Mouse (Mus musculus): Measurements from ENCODE around the gene Olfr644.

DNA sequence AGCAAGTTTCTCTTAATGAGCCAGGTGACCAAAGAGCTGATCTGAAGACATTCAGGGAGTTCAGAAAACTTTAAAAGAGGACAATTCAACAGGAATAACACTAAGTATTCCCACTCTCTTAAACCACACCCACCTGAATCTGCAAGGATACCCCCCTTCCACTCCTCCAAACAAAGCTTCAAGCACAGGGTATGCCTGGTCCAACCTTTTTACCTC is 33.0 kb upstream of the Olfr644 start, which contains the start of gene Olfr646:
- TF ChIP-seq POLR2A (IDR thresholded peaks at IDR 0.05; ENCODE audit: low read depth, low read length) (no peak), CTCF (IDR thresholded peaks at IDR 0.05; ENCODE audit: extremely low read depth, insufficient read length, insufficient replicate concordance, low read depth, low read length) (no peak)

Measured in small intestine, adult 2 months (tissue).